Mouse (Mus musculus) G1E (cell line): ENCODE data around the gene Gm49450. TPM values are rescaled to one million over a fixed set of nuclear protein-coding genes. Genes with fewer than 3 reads are reported as not detected.
"Not testable (repeated sequence)": the region's sequence is repeated elsewhere in the genome, so short reads cannot be mapped to it uniquely, and the experiment has no call there.

Experiments used
- ATAC-seq: 2 replicates; pipeline ENCODE4 v1.8.0; 2016; ENCODE audit warnings: mild to moderate bottlenecking; ENCODE audit not compliant: insufficient number of reproducible peaks, poor library complexity, low FRiP score, severe bottlenecking; ENCODE audit errors: extremely low read depth
- DNase-seq: peaks from one replicate; pipeline ENCODE4 v3.0.0; 2012; ENCODE audit warnings: low spot score
- H3K27me3 ChIP-seq: 2 replicates; pipeline ENCODE4 v1.6.1; 2012; ENCODE audit warnings: mild to moderate bottlenecking, low read length, inconsistent platforms; ENCODE audit not compliant: insufficient read depth
- H3K36me3 ChIP-seq: replicated peaks from 2 replicates; pipeline ENCODE3; 2012; ENCODE audit warnings: mild to moderate bottlenecking, inconsistent platforms
- H3K4me1 ChIP-seq: 2 replicates; pipeline ENCODE4 v1.6.1; 2012; ENCODE audit warnings: low read depth, low read length, inconsistent platforms, mixed read lengths; ENCODE audit not compliant: insufficient read depth
- H3K4me3 ChIP-seq: 2 replicates; pipeline ENCODE4 v1.5.1; 2012; ENCODE audit warnings: low read depth, mild to moderate bottlenecking, inconsistent platforms, low read length, moderate library complexity, mixed read lengths
- H3K9me3 ChIP-seq: replicated peaks from 2 replicates; pipeline ENCODE4 v1.6.1; 2012; ENCODE audit warnings: inconsistent platforms
- CTCF ChIP-seq: IDR thresholded peaks from 2 replicates; pipeline ENCODE4 v1.5.1; 2012; ENCODE audit warnings: low read depth, low read length, inconsistent platforms, mixed read lengths
- GATA1 ChIP-seq: IDR thresholded peaks from 2 replicates; pipeline ENCODE4 v1.6.1; 2012; ENCODE audit warnings: borderline replicate concordance, low read length, inconsistent platforms, mixed read lengths
- GATA2 ChIP-seq: IDR thresholded peaks from 2 replicates; pipeline ENCODE4 v1.6.1; 2012; ENCODE audit warnings: low read depth, low read length, inconsistent platforms, borderline replicate concordance
- POLR2AphosphoS5 ChIP-seq: IDR thresholded peaks from 2 replicates; pipeline ENCODE4 v1.6.1; 2012; ENCODE audit warnings: low read depth, low read length, inconsistent platforms; ENCODE audit not compliant: insufficient replicate concordance
- TAL1 ChIP-seq: conservative IDR thresholded peaks from 2 replicates; pipeline ENCODE4 v1.6.1; 2012; ENCODE audit warnings: low read depth, low read length, inconsistent platforms, mixed read lengths
- polyA plus RNA-seq: library from polyadenylated mRNA; stranded (reverse); fragments of >175 nt; gene quantifications from 2 replicates; pipeline ENCODE4 v1.2.3, GENCODE M21; 2012
- total RNA-seq, 2 experiments: library from RNA; stranded (forward) in 1 of 2; stranded (reverse) in 1 of 2; fragments of 200-1000 nt in 1 of 2; fragments of >200 nt in 1 of 2; fragmentation: Nextera tagmentation in 1 of 2; gene quantifications; 2 replicates each; pipeline ENCODE4 v1.2.3; 2014 to 2017

Gene Gm49450
- total and polyA plus RNA-seq, 3 experiments, result not detected

GRCm38 (mm10) chr15:98980012-98980614 is 26.8 kb upstream of the Gm49450 start:
- Histone ChIP-seq H3K36me3 (no peaks in the 10 kb centered on the region), H3K9me3 (no peaks in the 10 kb centered on the region), H3K4me3 (no peak overlapping the region), H3K27me3 (peaks cover 39% of the 10 kb centered on the region), H3K4me1 (peaks cover 11% of the 10 kb centered on the region; the same call in 1 of the 2 replicates)
- ATAC-seq, result no peak
- TF ChIP-seq GATA2 (no peak), CTCF (no peak), GATA1 (no peak), POLR2AphosphoS5 (no peak), TAL1 (no peak)
- no peak for DNase-seq

DNA sequence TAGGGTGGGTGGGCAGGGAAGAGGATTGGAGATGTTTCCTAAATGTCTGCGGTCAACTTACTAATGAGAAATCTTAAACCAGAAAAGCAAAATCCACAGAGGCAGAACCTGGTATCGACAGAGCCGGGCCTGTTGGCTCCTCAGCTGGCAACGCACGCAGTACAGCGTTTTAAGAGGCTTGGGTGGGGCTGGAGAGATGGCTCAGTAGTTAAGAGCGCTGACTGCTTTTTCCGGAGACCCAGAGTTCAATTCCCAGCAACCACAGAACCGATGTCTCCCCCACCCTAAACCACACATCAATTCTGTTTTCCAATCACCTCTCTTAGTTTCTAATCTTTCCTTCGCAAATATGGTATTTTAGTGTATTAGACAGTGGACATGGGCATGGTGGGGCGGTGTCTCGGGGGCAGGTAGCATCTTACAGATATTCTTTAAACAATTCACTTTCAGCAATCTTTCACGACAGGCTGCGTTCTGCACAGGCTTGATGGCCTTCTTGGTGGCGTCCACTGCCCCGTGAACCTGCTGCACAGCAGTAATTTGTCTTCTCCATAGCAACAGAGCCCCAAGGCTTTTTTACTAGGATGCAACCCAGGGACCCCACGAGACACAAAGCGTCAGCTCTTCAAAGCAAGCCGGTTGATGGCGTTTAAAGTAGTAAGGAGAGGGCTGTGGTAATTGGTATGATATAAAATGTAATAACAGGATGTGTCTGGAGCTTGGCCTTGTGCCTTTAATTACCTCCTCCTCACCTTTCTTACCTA is 25.2 kb upstream of the Gm49450 start:
- H3K4me3 ChIP-seq, result no peak overlapping the region
- no peaks in the 10 kb centered on the region for H3K9me3 ChIP-seq
- H3K36me3 ChIP-seq, result no peaks in the 10 kb centered on the region
- peaks cover 43% of the 10 kb centered on the region for H3K27me3 ChIP-seq
- DNase-seq (no peak), ATAC-seq (no peak)
- TF ChIP-seq POLR2AphosphoS5 (no peak), TAL1 (no peak), CTCF (no peak), GATA2 (no peak), GATA1 (no peak)
- peaks cover 9% of the 10 kb centered on the region; the same call in 1 of the 2 replicates for H3K4me1 ChIP-seq

GRCm38 (mm10) chr15:98977759-98978408 is 24.5 kb upstream of the Gm49450 start:
- ATAC-seq (no peak), DNase-seq (no peak)
- H3K27me3 ChIP-seq, result peaks cover 47% of the 10 kb centered on the region
- no peaks in the 10 kb centered on the region for H3K36me3 ChIP-seq
- no peak overlapping the region for H3K4me3 ChIP-seq
- H3K4me1 ChIP-seq, result peaks cover 5% of the 10 kb centered on the region; the same call in 1 of the 2 replicates
- H3K9me3 ChIP-seq, result no peaks in the 10 kb centered on the region
- TF ChIP-seq GATA2, result no peak
- TF ChIP-seq GATA1, result no peak
- TF ChIP-seq CTCF, result no peak
- no peak for TF ChIP-seq POLR2AphosphoS5
- TF ChIP-seq TAL1, result no peak

DNA sequence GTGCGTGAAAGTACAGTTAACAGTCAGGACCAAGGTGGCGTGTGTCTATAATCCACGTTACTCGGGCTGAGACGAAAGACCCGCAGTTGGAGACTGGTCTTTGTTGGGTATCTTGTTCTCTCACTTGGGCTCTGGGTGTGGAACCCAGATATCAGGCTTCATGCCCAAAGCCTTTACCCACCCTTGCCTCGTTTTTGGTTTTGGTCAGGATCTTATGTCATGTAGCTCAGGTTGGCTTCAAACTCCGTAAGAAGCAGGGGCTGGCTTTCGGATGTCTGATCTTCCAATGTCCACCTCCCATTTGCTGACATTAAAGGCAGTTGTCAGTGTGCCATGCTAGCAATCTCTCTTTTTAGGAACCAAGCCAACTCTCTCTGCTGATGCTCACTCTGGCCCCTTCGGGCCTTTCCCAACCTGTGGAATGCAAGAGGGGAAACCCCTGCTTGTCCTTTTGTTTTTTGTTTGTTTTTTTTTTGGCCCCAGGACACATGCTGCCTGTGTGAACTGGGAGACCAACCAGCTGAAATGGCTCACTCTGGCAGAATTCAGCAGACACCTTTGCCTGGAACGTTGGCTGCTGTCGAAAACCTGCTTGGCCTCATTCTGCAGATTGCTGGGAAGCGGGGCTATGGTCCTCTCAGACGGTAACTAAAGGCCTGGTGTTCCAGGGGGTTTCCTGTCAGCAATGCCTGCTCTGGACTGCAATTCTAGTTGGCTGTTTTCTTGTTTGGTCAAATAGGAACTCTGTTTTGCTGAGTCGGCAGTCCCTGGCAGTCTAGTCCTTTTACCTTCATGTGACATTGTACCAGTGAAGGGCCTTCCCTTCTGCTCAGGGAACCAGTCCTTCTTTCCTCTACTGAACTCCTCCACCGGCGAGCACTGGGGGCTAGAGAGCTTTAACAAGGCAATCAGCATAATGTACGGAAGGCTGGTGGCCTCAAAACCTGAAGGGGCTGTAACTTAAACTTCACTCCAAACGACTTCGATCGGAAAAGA is 23.7 kb upstream of the Gm49450 start:
- Histone ChIP-seq H3K9me3 (no peaks in the 10 kb centered on the region), H3K4me3 (no peak overlapping the region), H3K36me3 (no peaks in the 10 kb centered on the region), H3K4me1 (peaks cover 5% of the 10 kb centered on the region; the same call in 1 of the 2 replicates), H3K27me3 (peaks cover 47% of the 10 kb centered on the region)
- ATAC-seq, result no peak
- no peak for DNase-seq
- TF ChIP-seq POLR2AphosphoS5 (no peak), CTCF (no peak), TAL1 (no peak), GATA2 (no peak), GATA1 (no peak)

DNA sequence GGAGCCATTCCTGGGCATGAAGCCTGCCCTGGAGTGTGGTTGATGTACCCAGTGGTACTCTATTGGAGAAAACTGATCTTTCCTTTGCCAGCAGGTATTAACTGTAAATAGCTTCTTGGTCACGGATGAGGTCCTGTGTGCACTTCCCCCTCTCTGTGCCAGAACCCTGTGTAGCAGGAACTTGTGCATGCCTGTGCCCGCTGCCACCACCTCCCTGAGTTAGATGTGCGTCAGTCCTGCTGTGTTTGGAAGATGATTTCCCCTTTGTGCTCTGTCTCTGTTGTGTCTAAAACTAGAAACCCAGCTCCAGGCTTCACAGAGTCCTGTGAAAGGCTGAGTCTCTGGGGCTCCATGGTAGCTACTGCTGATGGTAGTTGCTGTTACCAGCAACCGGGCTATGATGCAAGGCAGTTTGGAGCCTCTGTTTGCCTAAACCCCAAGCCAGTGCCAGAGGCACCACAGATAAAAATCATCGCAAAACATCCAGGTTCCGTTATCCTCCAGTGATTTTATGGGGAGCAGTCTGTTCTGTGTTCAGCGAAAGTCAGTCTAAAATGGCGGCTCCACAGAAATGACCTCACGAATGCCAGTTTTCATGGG is 19.8 kb upstream of the Gm49450 start:
- peaks cover 9% of the 10 kb centered on the region for H3K4me1 ChIP-seq
- no peaks in the 10 kb centered on the region for H3K36me3 ChIP-seq
- no peaks in the 10 kb centered on the region for H3K9me3 ChIP-seq
- H3K27me3 ChIP-seq, result peaks cover 51% of the 10 kb centered on the region
- no peak overlapping the region for H3K4me3 ChIP-seq
- no peak for TF ChIP-seq TAL1
- ATAC-seq, result no peak
- no peak for DNase-seq

GRCm38 (mm10) chr15:98971576-98972320 is 18.4 kb upstream of the Gm49450 start:
- not testable (repeated sequence) for H3K4me1 ChIP-seq, ATAC-seq, DNase-seq, H3K36me3 ChIP-seq, H3K4me3 ChIP-seq, H3K9me3 ChIP-seq
- H3K27me3 ChIP-seq, result peaks cover 43% of the 10 kb centered on the region
